Mouse (Mus musculus) lung, postnatal 0 days (tissue): ENCODE measurements around the gene Lztfl1.

Source experiments
- CTCF ChIP-seq: IDR thresholded peaks from 2 replicates; pipeline ENCODE4 v1.5.1; 2016; ENCODE audit warnings: antibody characterized with exemption, mild to moderate bottlenecking
- EP300 ChIP-seq: IDR thresholded peaks from 2 replicates; pipeline ENCODE4 v1.6.1; 2016; ENCODE audit warnings: antibody characterized with exemption, mild to moderate bottlenecking, control low read depth

- TF ChIP-seq CTCF (no peak), EP300 (no peak)
Observed at GRCm38 (mm10) chr9:123658981-123659380, 58.5 kb downstream of the Lztfl1 start.
